Mouse (Mus musculus) kidney, adult 2 months (tissue): ENCODE results near the gene 1700001O22Rik.

ENCODE experiments used
- CTCF ChIP-seq: fragments of 200-500 bp; conservative IDR thresholded peaks from 2 replicates; pipeline ENCODE4 v1.5.1; 2011; ENCODE audit warnings: low read depth, mild to moderate bottlenecking, control low read depth, low read length, moderate library complexity, mixed read lengths; ENCODE audit not compliant: insufficient read depth, insufficient read length
- POLR2A ChIP-seq: fragments of 200-500 bp; IDR thresholded peaks from one replicate; pipeline ENCODE4 v1.6.1; 2011; ENCODE audit warnings: low read depth, low read length, control low read depth

GRCm38 (mm10) chr2:30773313-30774005 is 30.0 kb downstream of the 1700001O22Rik start:
- TF ChIP-seq POLR2A (no peak), CTCF (no peak)
